Mouse (Mus musculus): ENCODE data around the gene Xpo6. TPM values are rescaled to one million over a fixed set of nuclear protein-coding genes. Genes with fewer than 3 reads are reported as not detected.

Xpo6 gene
- polyA plus RNA-seq, 1 experiment from 2014 or later: 44.3 TPM

GRCm38 (mm10) chr7:126236083-126236793 is 35.9 kb upstream of the Xpo6 start:
- Histone ChIP-seq H3K27me3 (ENCODE audit: control insufficient read depth, insufficient read depth, low read length) (no peaks in the 10 kb centered on the region), H3K9me3 (replicated peaks; ENCODE audit: control insufficient read depth, low read length) (no peaks in the 10 kb centered on the region), H3K4me3 (ENCODE audit: low read depth, low read length) (no peak overlapping the region), H3K4me1 (ENCODE audit: control insufficient read depth, insufficient read depth, low read length) (0 out of 2 replicates have a peak, but pooled peaks cover 3% of the 10 kb centered on the region), H3K9ac (ENCODE audit: low read depth, low read length) (no peak overlapping the region; the same call in 1 of the 2 replicates), H3K27ac (ENCODE audit: low read depth, low read length) (no peak overlapping the region), H3K4me2 (no peak overlapping the region), H3K36me3 (ENCODE audit: control insufficient read depth, insufficient read depth, low read length) (no peaks in the 10 kb centered on the region)
- WGBS (ENCODE audit: insufficient replicate concordance): 47% methylated on average over 11 of the region's 11 CpGs
- no peak for ATAC-seq (replicated peaks; ENCODE audit: insufficient number of reproducible peaks, low FRiP score, low TSS enrichment)

GRCm38 (mm10) chr7:126234611-126235010 is 34.3 kb upstream of the Xpo6 start:
- no peak for ATAC-seq (replicated peaks; ENCODE audit: insufficient number of reproducible peaks, low FRiP score, low TSS enrichment)
- Histone ChIP-seq H3K36me3 (ENCODE audit: control insufficient read depth, insufficient read depth, low read length) (no peaks in the 10 kb centered on the region), H3K9me3 (replicated peaks; ENCODE audit: control insufficient read depth, low read length) (no peaks in the 10 kb centered on the region), H3K27me3 (ENCODE audit: control insufficient read depth, insufficient read depth, low read length) (no peaks in the 10 kb centered on the region), H3K9ac (ENCODE audit: low read depth, low read length) (no peak overlapping the region), H3K27ac (ENCODE audit: low read depth, low read length) (no peak overlapping the region), H3K4me1 (ENCODE audit: control insufficient read depth, insufficient read depth, low read length) (0 out of 2 replicates have a peak, but pooled peaks cover 3% of the 10 kb centered on the region), H3K4me2 (no peak overlapping the region), H3K4me3 (ENCODE audit: low read depth, low read length) (no peak overlapping the region)
- WGBS (ENCODE audit: insufficient replicate concordance): 80% methylated on average over 3 of the region's 3 CpGs

- H3K9ac ChIP-seq (ENCODE audit: low read depth, low read length): no peak overlapping the region
- WGBS (ENCODE audit: insufficient replicate concordance): 57% methylated on average over 7 of the region's 8 CpGs
- no peaks in the 10 kb centered on the region for H3K9me3 ChIP-seq (replicated peaks; ENCODE audit: control insufficient read depth, low read length)
- H3K4me2 ChIP-seq: no peak overlapping the region
- H3K4me1 ChIP-seq (ENCODE audit: control insufficient read depth, insufficient read depth, low read length): 0 out of 2 replicates have a peak, but pooled peaks cover 3% of the 10 kb centered on the region
- no peak for ATAC-seq (replicated peaks; ENCODE audit: insufficient number of reproducible peaks, low FRiP score, low TSS enrichment)
- no peak overlapping the region for H3K4me3 ChIP-seq (ENCODE audit: low read depth, low read length)
- H3K27ac ChIP-seq (ENCODE audit: low read depth, low read length): no peak overlapping the region
- no peaks in the 10 kb centered on the region for H3K27me3 ChIP-seq (ENCODE audit: control insufficient read depth, insufficient read depth, low read length)
- no peaks in the 10 kb centered on the region for H3K36me3 ChIP-seq (ENCODE audit: control insufficient read depth, insufficient read depth, low read length)
These were observed 32.2 kb upstream of the Xpo6 start for GRCm38 (mm10) chr7:126232345-126233071.

GRCm38 (mm10) chr7:126230357-126231148 is 30.3 kb upstream of the Xpo6 start:
- no peak overlapping the region for H3K9ac ChIP-seq (ENCODE audit: low read depth, low read length)
- no peak overlapping the region for H3K4me2 ChIP-seq
- H3K9me3 ChIP-seq (replicated peaks; ENCODE audit: control insufficient read depth, low read length): no peaks in the 10 kb centered on the region
- H3K4me3 ChIP-seq (ENCODE audit: low read depth, low read length): no peak overlapping the region
- H3K36me3 ChIP-seq (ENCODE audit: control insufficient read depth, insufficient read depth, low read length): no peaks in the 10 kb centered on the region
- no peaks in the 10 kb centered on the region for H3K27me3 ChIP-seq (ENCODE audit: control insufficient read depth, insufficient read depth, low read length)
- no peak overlapping the region for H3K27ac ChIP-seq (ENCODE audit: low read depth, low read length)
- 58% methylated on average over 8 of the region's 8 CpGs for WGBS (ENCODE audit: insufficient replicate concordance)
- no peaks in the 10 kb centered on the region for H3K4me1 ChIP-seq (ENCODE audit: control insufficient read depth, insufficient read depth, low read length)
- no peak for ATAC-seq (replicated peaks; ENCODE audit: insufficient number of reproducible peaks, low FRiP score, low TSS enrichment)

- Histone ChIP-seq H3K4me1 (ENCODE audit: control insufficient read depth, insufficient read depth, low read length) (no peaks in the 10 kb centered on the region), H3K27me3 (ENCODE audit: control insufficient read depth, insufficient read depth, low read length) (no peaks in the 10 kb centered on the region), H3K9me3 (replicated peaks; ENCODE audit: control insufficient read depth, low read length) (no peaks in the 10 kb centered on the region), H3K4me3 (ENCODE audit: low read depth, low read length) (no peak overlapping the region), H3K27ac (ENCODE audit: low read depth, low read length) (no peak overlapping the region), H3K36me3 (ENCODE audit: control insufficient read depth, insufficient read depth, low read length) (no peaks in the 10 kb centered on the region), H3K4me2 (no peak overlapping the region), H3K9ac (ENCODE audit: low read depth, low read length) (no peak overlapping the region)
- WGBS (ENCODE audit: insufficient replicate concordance): 23% methylated on average over 5 of the region's 5 CpGs
- no peak for ATAC-seq (replicated peaks; ENCODE audit: insufficient number of reproducible peaks, low FRiP score, low TSS enrichment)
These were observed 25.8 kb upstream of the Xpo6 start for GRCm38 (mm10) chr7:126226136-126226535.

GRCm38 (mm10) chr7:126222753-126223152 is 22.5 kb upstream of the Xpo6 start:
- Histone ChIP-seq H3K4me1 (ENCODE audit: control insufficient read depth, insufficient read depth, low read length) (no peaks in the 10 kb centered on the region), H3K9me3 (replicated peaks; ENCODE audit: control insufficient read depth, low read length) (no peaks in the 10 kb centered on the region; the same call in 1 of the 2 replicates), H3K27me3 (ENCODE audit: control insufficient read depth, insufficient read depth, low read length) (no peaks in the 10 kb centered on the region), H3K9ac (ENCODE audit: low read depth, low read length) (no peak overlapping the region), H3K4me3 (ENCODE audit: low read depth, low read length) (no peak overlapping the region), H3K4me2 (no peak overlapping the region), H3K36me3 (ENCODE audit: control insufficient read depth, insufficient read depth, low read length) (no peaks in the 10 kb centered on the region), H3K27ac (ENCODE audit: low read depth, low read length) (no peak overlapping the region)
- 61% methylated on average over 3 of the region's 3 CpGs for WGBS (ENCODE audit: insufficient replicate concordance)
- no peak for ATAC-seq (replicated peaks; ENCODE audit: insufficient number of reproducible peaks, low FRiP score, low TSS enrichment)

- H3K27me3 ChIP-seq (ENCODE audit: control insufficient read depth, insufficient read depth, low read length): no peaks in the 10 kb centered on the region
These were observed 20.3 kb upstream of the Xpo6 start for GRCm38 (mm10) chr7:126220611-126221010.

GRCm38 (mm10) chr7:126218311-126218710 is 18.0 kb upstream of the Xpo6 start:
- no peak for ATAC-seq (replicated peaks; ENCODE audit: insufficient number of reproducible peaks, low FRiP score, low TSS enrichment)
- Histone ChIP-seq H3K4me2 (no peak overlapping the region), H3K4me3 (ENCODE audit: low read depth, low read length) (no peak overlapping the region), H3K9ac (ENCODE audit: low read depth, low read length) (no peak overlapping the region), H3K27me3 (ENCODE audit: control insufficient read depth, insufficient read depth, low read length) (no peaks in the 10 kb centered on the region), H3K27ac (ENCODE audit: low read depth, low read length) (no peak overlapping the region), H3K4me1 (ENCODE audit: control insufficient read depth, insufficient read depth, low read length) (0 out of 2 replicates have a peak, but pooled peaks cover 3% of the 10 kb centered on the region), H3K36me3 (ENCODE audit: control insufficient read depth, insufficient read depth, low read length) (no peaks in the 10 kb centered on the region), H3K9me3 (replicated peaks; ENCODE audit: control insufficient read depth, low read length) (no peaks in the 10 kb centered on the region; the same call in 1 of the 2 replicates)
- WGBS (ENCODE audit: insufficient replicate concordance): 67% methylated on average over 1 of the region's 1 CpGs

More at GRCm38 (mm10) chr7:126220611-126221010, 20.3 kb upstream of the Xpo6 start:
- H3K9me3 ChIP-seq (replicated peaks; ENCODE audit: control insufficient read depth, low read length): no peaks in the 10 kb centered on the region; the same call in 1 of the 2 replicates
- H3K4me2 ChIP-seq: no peak overlapping the region
- no peaks in the 10 kb centered on the region for H3K36me3 ChIP-seq (ENCODE audit: control insufficient read depth, insufficient read depth, low read length)
- WGBS (ENCODE audit: insufficient replicate concordance): 13% methylated on average over 1 of the region's 1 CpGs
- no peak overlapping the region for H3K9ac ChIP-seq (ENCODE audit: low read depth, low read length)
- no peak overlapping the region for H3K4me3 ChIP-seq (ENCODE audit: low read depth, low read length)
- ATAC-seq (replicated peaks; ENCODE audit: insufficient number of reproducible peaks, low FRiP score, low TSS enrichment): no peak
- 0 out of 2 replicates have a peak, but pooled peaks cover 3% of the 10 kb centered on the region for H3K4me1 ChIP-seq (ENCODE audit: control insufficient read depth, insufficient read depth, low read length)
- H3K27ac ChIP-seq (ENCODE audit: low read depth, low read length): no peak overlapping the region
